Mouse (Mus musculus): Measurements from ENCODE around the gene Cyp2j7. TPM values are rescaled to one million over a fixed set of nuclear protein-coding genes. Genes with fewer than 3 reads are reported as not detected.

Gene Cyp2j7
- total RNA-seq (2023), result not detected

DNA sequence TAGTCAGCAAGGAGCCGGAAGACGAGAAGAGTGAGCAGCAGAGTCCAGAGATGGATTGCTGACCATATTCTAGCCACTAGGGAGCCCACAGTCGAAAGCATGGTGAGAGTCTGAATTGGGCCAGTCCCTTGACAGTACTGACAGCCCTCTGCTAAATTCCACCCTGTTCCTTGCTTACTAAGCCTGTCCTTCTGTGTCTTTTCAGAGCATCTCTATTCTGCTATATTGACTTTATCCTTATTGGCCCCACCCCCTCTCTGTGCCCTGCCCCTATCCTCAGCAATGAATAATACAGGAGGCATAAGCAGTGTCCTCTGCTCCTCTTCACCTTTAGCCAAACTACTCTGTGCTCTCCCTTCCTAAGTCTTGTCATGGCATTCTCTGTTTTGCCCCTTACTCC, at the start of gene Cyp2j7:
Gene Cyp2j7 (minus strand): TSS at position 101 of the 400 bp plus-strand sequence.

Other genes starting within 250 kb of the Cyp2j7 start
- gene Cyp2j13, start 159.1 kb downstream of the Cyp2j7 start, total RNA-seq (2023), result not detected
- gene Cyp2j12, start 95.5 kb downstream of the Cyp2j7 start, total RNA-seq (2023), result not detected
- not detected for gene Cyp2j11, start 112.0 kb upstream of the Cyp2j7 start, total RNA-seq (2023)